Mouse (Mus musculus) embryonic fibroblast, embryonic 13.5 days (primary cell): Measurements from ENCODE around the gene Scarf2.

ENCODE experiments used
- CTCF ChIP-seq: IDR thresholded peaks from 2 replicates; pipeline ENCODE4 v1.5.1; 2011; ENCODE audit warnings: mild to moderate bottlenecking, control low read depth, low read length, moderate library complexity, borderline replicate concordance; ENCODE audit not compliant: insufficient read depth
- POLR2A ChIP-seq: IDR thresholded peaks from 2 replicates; pipeline ENCODE4 v1.6.1; 2011; ENCODE audit warnings: low read depth, mild to moderate bottlenecking, control low read depth, low read length, moderate library complexity

- TF ChIP-seq CTCF = no peak
- no peak for TF ChIP-seq POLR2A
These were observed 2.5 kb downstream of the Scarf2 start for GRCm38 (mm10) chr16:17799584-17799983.
